Mouse (Mus musculus): ENCODE data around the gene Cbfb. TPM values are rescaled to one million over a fixed set of nuclear protein-coding genes. Genes with fewer than 3 reads are reported as not detected.

The Cbfb gene
- total RNA-seq, 2 experiments from 2014 or later: 19.6 to 21.7 TPM

Other genes starting within 250 kb of the Cbfb start
- gene Ces2e, start 244.4 kb upstream of the Cbfb start, total RNA-seq (2021): 1 to 10 TPM; 1.6 to 2.2 TPM
- gene Ces2f, start 223.3 kb upstream of the Cbfb start, total RNA-seq (2021): not detected
- 1 to 10 TPM; 3.2 to 5.0 TPM for gene Ces2g, start 209.0 kb upstream of the Cbfb start, total RNA-seq (2021)
- gene Ces2h, start 169.8 kb upstream of the Cbfb start, total RNA-seq (2021): not detected
- not detected for gene Ces3a, start 122.1 kb upstream of the Cbfb start, total RNA-seq (2021)
- gene Ces3b, start 86.9 kb upstream of the Cbfb start, total RNA-seq (2021): not detected
- not detected for gene Ces4a, start 38.9 kb upstream of the Cbfb start, total RNA-seq (2021)
- gene D230025D16Rik, start 54.5 kb downstream of the Cbfb start, total RNA-seq (2021): 10 to 100 TPM; 18.1 to 19.4 TPM
- 1 to 10 TPM; 3.3 TPM for gene B3gnt9, start 84.5 kb downstream of the Cbfb start, total RNA-seq (2021)
- gene Tradd, start 93.9 kb downstream of the Cbfb start, total RNA-seq (2021): 1 to 10 TPM; 4.9 to 5.8 TPM
- gene Fbxl8, start 94.0 kb downstream of the Cbfb start, total RNA-seq (2021): 1 to 10 TPM; 2.9 to 3.0 TPM
- 1 to 10 TPM; 4.6 to 4.7 TPM for gene Hsf4, start 99.1 kb downstream of the Cbfb start, total RNA-seq (2021)
- gene Nol3, start 105.5 kb downstream of the Cbfb start, total RNA-seq (2021): 10 to 100 TPM; 22.1 to 25.7 TPM
- gene 4931428F04Rik, start 119.2 kb downstream of the Cbfb start, total RNA-seq (2021): 1 to 10 TPM; 1.1 to 1.6 TPM
- 1 to 10 TPM; 2.9 to 3.0 TPM for gene Exoc3l, start 125.4 kb downstream of the Cbfb start, total RNA-seq (2021)
- 10 to 100 TPM; 21.6 TPM for gene E2f4, start 127.0 kb downstream of the Cbfb start, total RNA-seq (2021)
- 1 to 10 TPM in 1 of 2 experiments, under 1 TPM in 1; 0.60 to 1.6 TPM for gene Elmo3, start 134.9 kb downstream of the Cbfb start, total RNA-seq (2021)
- under 1 TPM; 0.59 to 0.60 TPM for gene Lrrc29, start 155.6 kb downstream of the Cbfb start, total RNA-seq (2021)
- 10 to 100 TPM; 24.3 to 26.6 TPM for gene Tmem208, start 155.7 kb downstream of the Cbfb start, total RNA-seq (2021)
- gene Fhod1, start 177.3 kb downstream of the Cbfb start, total RNA-seq (2021): 1 to 10 TPM; 4.5 to 5.2 TPM
- under 1 TPM; 0.37 to 0.39 TPM for gene Slc9a5, start 178.2 kb downstream of the Cbfb start, total RNA-seq (2021)
- not detected for gene Plekhg4, start 202.6 kb downstream of the Cbfb start, total RNA-seq (2021)
- not detected for gene Kctd19, start 242.8 kb downstream of the Cbfb start, total RNA-seq (2021)
- gene Lrrc36, start 242.9 kb downstream of the Cbfb start, total RNA-seq (2021): under 1 TPM; 0.27 to 0.64 TPM

Data from heart, adult 18-20 months (tissue).